Mouse (Mus musculus): Measurements from ENCODE around the gene Gspt1. TPM values are rescaled to one million over a fixed set of nuclear protein-coding genes. Genes with fewer than 3 reads are reported as not detected.

Gspt1 gene
- total RNA-seq, 1 experiment from 2014 or later, result 122 TPM

GRCm38 (mm10) chr16:11203600-11204390 is 50.3 kb downstream of the Gspt1 start:
- DNase-seq, result peak; percentile 9

DNA sequence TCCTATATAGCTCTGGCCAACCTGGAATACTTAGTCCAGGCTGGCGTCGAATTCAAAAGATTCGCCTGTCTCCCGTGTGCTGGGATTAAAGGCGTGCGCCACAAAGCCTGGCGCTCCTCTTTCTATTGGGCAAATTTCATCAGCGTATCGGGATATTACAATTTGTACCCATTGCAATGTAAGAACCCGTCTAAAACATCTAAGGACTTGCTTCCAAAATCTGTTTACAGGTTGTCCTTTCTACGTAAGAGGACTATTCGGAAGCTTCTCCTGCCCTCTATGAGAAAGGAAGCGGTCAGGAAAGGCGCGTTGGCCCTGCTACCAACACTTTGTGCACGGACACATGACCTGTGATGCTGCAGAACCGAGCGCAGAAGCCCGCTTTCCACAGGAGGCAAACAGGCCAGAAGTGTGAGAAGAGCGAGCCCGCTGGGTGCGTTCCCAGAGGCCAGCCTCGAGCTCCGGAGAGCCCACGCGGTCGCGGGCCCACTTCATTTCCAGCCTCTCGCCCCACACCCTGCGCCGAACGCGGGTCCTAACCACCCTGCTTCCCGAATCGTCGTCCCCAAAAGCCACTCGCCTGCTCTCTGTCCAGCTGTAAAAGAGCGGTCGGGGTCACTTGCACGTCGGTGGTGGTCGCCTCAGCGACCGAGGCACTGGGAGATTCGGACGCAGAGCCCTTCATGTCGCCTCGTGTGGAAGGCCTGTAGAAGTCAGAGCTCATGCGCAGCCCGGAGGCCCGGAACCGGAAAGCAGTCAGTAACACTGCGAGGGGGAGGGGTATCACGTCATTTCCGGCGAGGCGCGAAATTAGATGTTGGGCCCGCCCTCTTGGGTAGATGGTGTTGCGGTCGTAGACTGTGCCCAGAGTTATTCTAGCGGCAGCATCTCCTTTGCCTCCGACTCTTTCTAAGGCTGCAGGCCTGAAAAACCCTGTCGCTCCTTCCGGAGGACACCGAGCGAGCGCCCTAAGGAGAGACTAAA is 51.3 kb downstream of the Gspt1 start, which contains the start of gene Rsl1d1:
Gene Rsl1d1 (minus strand): TSS at position 761 of the 984 bp plus-strand sequence.
- DNase-seq, result peak; percentile 95

DNA sequence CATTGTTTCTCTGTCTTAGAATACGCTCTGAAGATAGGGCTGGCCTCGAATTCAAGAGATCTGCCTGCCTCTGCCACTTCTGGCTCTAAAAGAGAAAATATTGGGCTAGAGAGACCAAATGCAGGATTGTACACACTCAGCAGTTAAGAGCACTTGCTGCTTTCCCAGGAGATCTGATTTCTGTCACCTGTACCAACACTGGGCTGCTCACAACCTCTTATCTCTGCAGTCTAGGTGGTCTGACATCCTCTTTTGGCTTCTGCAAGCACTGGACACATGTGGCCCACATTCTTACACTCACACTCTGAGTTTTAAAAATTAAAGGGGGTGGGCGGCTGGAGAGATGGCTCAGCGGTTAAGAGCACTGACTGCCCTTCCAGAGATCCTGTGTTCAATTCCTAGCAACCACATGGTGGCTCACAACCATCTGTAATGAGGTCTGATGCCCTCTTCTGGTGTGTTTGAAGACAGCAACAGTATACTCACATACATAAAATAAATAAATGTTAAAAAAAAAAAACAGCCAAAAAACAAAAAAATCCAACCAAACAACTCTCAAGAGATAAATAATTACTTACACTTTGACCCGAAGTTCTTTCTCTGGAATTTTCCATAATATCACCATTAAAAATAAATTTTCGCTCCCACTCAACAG is 52.3 kb downstream of the Gspt1 start:
- DNase-seq, result no peak

DNA sequence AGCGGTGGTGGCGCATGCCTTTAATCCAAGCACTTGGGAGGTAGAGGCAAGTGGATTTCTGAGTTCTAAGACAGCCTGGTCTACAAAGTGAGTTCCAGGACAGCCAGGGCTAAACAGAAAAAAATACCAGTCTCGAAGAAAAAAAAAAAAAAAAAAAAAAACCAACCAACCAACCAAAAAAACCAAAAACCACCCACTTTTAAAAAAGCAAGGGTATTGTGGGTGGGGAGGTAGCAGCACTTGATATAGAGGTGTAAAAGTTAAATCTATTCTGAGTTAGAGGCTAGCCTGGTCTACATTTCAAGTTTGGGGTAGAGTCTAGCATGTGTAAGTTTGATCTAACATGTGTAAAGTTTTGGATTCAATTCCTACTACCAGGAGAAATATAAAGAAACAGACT is 53.9 kb downstream of the Gspt1 start:
- no peak for DNase-seq

- no peak for DNase-seq
Measured at GRCm38 (mm10) chr16:11198467-11198866, 55.7 kb downstream of the Gspt1 start.

DNA sequence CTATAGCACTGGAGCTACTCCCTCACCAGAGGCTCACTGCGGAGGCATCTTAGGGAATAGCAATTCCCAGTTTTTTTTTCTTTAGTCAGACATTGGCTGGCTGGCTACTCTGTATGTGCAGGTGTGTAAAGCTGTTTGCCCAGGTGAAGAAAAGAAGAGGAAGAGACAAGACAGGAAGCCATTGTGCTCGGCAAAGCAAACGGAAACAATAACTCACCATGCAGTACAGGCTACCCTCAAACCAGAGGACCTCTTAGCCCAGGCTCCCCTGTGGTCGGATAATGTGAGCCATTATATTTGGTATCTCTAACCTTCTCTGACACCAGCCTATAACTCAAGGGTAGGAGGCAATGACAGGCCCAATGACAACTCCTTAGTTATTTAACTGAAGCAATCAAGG is 57.1 kb downstream of the Gspt1 start:
- no peak for DNase-seq

DNA sequence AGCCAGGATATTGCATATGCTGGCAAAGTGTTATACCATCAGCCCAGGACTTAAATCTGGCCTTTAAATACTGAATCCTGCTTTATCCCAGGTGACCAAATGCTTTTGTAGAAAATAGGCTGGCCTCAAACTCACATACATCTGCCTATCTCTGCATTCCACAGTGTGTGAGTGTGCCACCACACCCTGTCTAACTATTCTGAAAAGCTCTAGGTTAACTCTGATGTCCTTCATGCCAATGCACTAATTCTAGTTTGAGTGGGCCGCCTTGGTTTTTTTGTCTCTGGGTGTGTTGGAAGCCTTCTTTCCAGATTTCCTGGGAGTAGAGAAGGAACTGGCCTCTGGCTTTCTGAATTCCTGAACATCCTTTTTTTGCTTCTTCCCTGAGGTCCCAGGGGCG is 60.9 kb downstream of the Gspt1 start:
- no peak for DNase-seq

GRCm38 (mm10) chr16:11190150-11190549 is 64.0 kb downstream of the Gspt1 start:
- no peak for DNase-seq

GRCm38 (mm10) chr16:11177404-11177803 is 76.7 kb downstream of the Gspt1 start:
- DNase-seq, result no peak

DNA sequence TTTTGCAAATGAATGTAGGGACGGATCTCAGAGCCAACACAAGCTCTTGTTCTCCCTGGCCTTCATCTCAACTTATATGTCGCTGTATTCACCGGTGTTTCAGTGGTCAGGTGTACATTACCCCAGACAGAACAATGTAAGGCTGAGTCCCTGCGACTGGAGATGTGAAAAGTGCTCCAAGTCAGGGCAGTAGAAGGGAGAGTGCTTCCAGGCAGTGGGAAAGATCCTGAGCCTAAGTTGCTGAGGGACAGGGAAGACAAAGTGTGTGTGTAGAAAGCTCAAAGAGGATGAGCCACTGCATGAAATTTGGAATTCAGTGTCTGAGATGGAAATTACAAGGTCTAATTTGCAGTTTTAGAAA is 77.3 kb downstream of the Gspt1 start:
- DNase-seq, result no peak

- DNase-seq, result peak; percentile 96
Measured at GRCm38 (mm10) chr16:11176208-11176883, 77.8 kb downstream of the Gspt1 start, which contains the start of gene Zc3h7a. Gene Zc3h7a (minus strand): TSS chr16:11176393.

DNA sequence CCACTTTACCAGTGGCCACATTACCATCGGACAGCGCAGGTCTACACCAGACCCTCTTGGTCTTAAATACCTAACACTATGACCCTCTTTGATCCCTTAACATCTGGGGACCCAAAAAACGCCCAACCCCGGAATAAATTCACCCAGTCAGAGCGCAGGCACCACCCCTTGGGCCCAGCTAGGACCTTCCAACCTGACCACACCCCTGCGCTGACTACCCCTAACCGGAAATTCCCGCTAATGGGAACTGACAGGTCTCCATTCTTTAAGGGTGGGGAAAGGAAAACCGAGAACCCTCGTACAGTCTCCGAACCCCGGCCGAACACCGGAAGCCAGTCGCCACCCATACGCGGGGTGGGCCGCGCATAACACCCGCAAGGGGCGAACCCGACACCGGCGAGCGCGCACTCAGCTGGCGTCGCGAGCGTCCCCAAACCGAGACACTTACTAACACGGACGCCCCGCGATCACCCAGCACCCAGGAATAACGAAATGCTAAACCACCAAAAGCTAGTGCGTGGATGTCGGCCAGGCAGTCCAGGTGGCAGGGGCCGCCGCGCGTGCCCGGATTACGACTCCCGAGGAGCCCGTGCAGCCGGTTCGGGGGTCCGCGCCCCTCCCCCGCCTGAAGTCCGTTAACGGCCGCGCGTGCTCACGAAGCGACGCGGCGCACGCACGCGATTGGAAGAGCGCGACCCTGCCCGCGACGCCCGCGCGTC is 78.5 kb downstream of the Gspt1 start:
- peak; percentile 82 for DNase-seq

GRCm38 (mm10) chr16:11175100-11175488 is 79.0 kb downstream of the Gspt1 start:
- DNase-seq, result no peak

GRCm38 (mm10) chr16:11174671-11175081 is 79.4 kb downstream of the Gspt1 start:
- peak; percentile 76 for DNase-seq

GRCm38 (mm10) chr16:11171679-11172078 is 82.4 kb downstream of the Gspt1 start:
- DNase-seq, result no peak

Small RNA genes lying within 50 kb of the gene (microRNA-seq; reads per million reads assigned to microRNA genes)
- 4.7 to 4.9 reads per million in 2 experiments for gene Mir1945

Other genes starting within 250 kb of the Gspt1 start
- gene Snn, start 193.4 kb downstream of the Gspt1 start, total RNA-seq (2021), result 16.3 and 24.0 TPM in 2 replicates
- 38.6 and 47.5 TPM in 2 replicates for gene Litaf, start 188.2 kb downstream of the Gspt1 start, total RNA-seq (2021)
- gene Txndc11, start 119.7 kb downstream of the Gspt1 start, total RNA-seq (2021), result 42.1 and 42.6 TPM in 2 replicates
- gene Zc3h7a, start 77.9 kb downstream of the Gspt1 start, total RNA-seq (2021), result 63.3 and 78.2 TPM in 2 replicates
- 78.6 and 81.6 TPM in 2 replicates for gene Rsl1d1, start 51.0 kb downstream of the Gspt1 start, total RNA-seq (2021)
- not detected in 2 replicates for gene Tnfrsf17, start 59.5 kb upstream of the Gspt1 start, total RNA-seq (2021)
- 17.2 and 21.9 TPM in 2 replicates for gene Snx29, start 68.6 kb upstream of the Gspt1 start, total RNA-seq (2021)